Mouse (Mus musculus) lung, postnatal 0 days (tissue): ENCODE results near the gene Fto.

Experiments
- CTCF ChIP-seq: IDR thresholded peaks from 2 replicates; pipeline ENCODE4 v1.5.1; 2016; ENCODE audit warnings: antibody characterized with exemption, mild to moderate bottlenecking
- EP300 ChIP-seq: IDR thresholded peaks from 2 replicates; pipeline ENCODE4 v1.6.1; 2016; ENCODE audit warnings: antibody characterized with exemption, mild to moderate bottlenecking, control low read depth

DNA sequence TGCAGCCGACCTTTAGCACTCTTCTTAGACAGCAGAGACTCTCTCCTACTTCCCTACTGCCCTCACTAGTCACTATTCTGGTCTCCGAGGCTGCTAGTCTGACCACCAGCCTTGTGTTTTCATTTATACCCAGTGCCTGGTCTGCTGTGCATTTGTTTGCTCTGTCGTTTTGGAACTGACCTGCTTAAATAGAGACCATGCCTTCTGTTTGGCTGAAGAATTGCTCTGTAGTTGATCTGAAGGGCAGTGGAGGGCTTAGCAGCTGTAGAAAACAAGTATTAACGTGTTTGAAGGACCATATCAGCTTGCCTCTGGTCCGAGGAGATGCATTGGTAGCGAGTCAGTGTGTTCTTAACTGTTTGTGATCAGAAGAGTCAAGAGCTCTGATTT lies 16.1 kb downstream of the Fto start:
- TF ChIP-seq CTCF: no peak
- no peak for TF ChIP-seq EP300
